Mouse (Mus musculus): ENCODE results near the gene Akap1. TPM values are rescaled to one million over a fixed set of nuclear protein-coding genes. Genes with fewer than 3 reads are reported as not detected.
A peak's percentile ranks its signal among the peaks of the same experiment; 100 is the strongest.
"Not testable (repeated sequence)": the region's sequence is repeated elsewhere in the genome, so short reads cannot be mapped to it uniquely, and the experiment has no call there.

The Akap1 gene
- total RNA-seq (2022) = 10 to 100 TPM; 40.5 to 44.8 (median 41.6) TPM

DNA sequence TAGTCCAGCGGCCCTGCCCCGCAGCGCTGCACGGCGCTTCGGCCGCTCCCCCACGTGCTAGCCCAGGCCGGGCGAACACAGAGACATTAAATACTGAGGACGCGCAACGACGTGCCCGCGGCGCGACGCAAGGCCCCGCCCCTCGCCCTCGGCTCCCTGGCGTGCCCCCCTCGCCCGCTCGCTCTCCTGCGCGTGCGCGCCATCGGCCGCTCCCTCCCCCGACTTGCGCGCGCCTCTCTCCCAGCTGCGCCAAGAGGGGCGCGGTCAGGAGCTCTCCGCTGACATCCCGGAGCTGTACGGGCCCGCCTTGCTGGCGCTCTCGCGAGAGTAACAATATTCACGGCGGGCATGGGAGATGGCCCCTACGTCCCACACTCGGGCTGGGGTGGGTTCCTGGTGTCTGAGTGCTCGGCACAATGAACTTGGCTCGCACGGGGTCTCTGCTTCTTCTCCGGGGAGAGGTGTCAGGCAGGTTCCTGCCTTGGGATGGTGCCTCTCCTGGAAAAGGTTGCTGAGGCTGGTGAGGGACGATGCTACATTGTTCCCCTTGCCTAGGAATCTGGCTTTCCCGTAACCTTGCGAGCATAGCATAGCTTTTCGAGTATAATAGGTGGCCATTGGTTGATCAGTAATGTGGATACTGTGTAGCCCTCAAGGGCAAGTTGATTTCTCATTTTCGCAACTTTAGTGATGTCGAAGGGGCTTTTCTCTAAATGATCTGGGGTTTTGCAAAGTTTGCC, at the start of gene Akap1:
Gene Akap1 (minus strand): TSS at position 129 of the 740 bp plus-strand sequence.
- peak; percentile 96 for DNase-seq (ENCODE audit: low spot score in 2 of 2)

DNA sequence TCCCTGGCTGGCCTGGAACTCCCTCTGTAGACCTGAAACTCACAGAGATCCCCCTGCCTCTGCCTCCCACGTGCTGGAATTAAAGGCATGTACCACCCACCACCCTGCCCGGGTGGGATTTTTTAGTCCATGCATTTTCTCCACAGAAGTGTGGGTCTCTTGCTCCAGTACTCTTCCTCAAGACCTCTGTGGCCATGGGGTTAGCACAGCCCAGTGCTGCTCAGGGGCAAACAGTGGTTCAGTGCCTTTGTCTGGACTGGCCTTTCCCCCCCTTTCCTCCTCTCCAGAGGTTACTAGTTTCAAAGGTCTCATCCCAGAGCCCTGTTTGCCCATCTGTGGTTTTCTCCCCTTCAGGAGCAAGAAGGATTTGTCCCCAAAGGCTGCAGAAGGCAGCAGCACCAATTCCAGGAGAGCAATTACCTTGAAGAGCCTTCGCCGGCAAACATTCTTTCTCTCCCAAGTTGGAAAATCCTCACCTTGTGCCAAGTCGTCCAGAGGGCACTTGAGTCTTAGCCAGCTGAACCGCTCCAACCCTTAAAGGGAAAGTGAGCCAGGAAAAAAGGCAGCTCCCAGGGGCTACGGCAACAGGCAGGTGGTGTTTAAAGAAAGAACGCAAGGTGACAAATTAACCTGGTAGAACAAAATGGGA, 45.1 kb upstream of the Akap1 start:
- DNase-seq (ENCODE audit: low spot score in 2 of 2) = no peak

- peak in 1 of 2 experiments; percentile 37 for DNase-seq (ENCODE audit: low spot score in 2 of 2)
Observed at GRCm38 (mm10) chr11:88908557-88909211, 44.3 kb upstream of the Akap1 start.

- no peak for DNase-seq (ENCODE audit: low spot score in 2 of 2)
Observed at GRCm38 (mm10) chr11:88907886-88908285, 43.5 kb upstream of the Akap1 start.

- no peak for DNase-seq (ENCODE audit: low spot score in 2 of 2)
Observed at GRCm38 (mm10) chr11:88905621-88906020, 41.2 kb upstream of the Akap1 start.

DNA sequence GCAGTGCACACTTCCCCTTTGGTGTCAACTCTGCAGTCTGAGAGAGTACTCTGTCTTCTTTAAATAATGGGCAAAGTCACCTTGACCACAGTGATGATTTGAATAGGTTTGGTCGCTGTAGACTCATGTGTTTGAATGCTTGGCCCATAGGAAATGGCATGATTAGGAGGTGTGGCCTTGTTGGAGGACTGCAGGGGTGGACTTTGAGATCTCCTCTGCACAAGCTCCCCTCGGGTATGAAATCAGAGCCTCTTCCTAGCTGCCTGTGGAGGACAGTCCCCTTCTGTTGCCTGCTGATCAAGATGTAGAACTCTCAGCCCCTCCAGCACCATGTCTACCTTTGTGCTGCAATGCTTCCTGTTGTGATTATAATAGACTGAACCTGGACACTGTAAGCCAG, 39.7 kb upstream of the Akap1 start:
- no peak for DNase-seq (ENCODE audit: low spot score in 2 of 2)

DNA sequence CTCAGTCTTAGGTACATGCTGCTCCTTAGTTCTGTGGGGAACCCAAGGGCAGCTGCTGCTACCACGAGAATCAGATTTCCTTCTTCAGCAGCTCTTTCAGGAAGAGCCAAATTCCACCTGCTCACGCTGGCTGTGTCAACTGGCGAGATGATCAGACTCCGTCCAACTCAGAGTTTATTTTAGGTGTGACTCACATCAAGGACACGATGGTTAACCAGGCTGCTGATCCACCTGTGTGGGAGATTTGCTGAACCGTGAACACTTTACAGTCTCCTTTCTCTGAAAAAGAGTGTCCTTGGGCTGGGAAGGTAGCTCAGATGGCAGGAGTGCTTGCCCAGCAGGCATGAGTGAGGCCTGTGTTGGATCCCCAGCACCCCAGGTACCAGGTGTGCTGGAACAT, 38.4 kb upstream of the Akap1 start:
- no peak for DNase-seq (ENCODE audit: low spot score in 2 of 2)

DNA sequence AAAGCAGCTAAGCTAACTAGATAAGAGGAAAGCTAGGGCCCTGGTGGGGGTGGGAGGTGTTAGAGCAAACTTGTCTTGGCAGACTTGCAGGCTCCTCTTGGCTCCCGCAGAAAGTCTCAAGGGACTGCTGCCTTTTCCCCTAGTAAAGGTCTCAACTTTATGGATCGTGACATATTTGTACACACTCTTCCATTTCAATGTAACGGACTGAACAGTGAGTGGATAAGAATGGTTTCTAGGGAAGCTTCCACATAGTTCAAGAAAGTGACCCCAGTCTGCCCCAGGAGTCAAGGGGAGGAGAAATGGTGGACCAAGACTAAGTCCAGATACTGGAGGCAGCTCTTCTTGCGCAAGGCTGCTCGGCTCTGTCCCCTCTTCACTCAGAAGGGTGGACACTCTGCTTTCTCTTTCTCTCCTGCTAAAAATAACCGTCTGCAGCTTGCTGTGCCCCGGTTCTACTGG, 37.0 kb upstream of the Akap1 start:
- no peak for DNase-seq (ENCODE audit: low spot score in 2 of 2)

DNA sequence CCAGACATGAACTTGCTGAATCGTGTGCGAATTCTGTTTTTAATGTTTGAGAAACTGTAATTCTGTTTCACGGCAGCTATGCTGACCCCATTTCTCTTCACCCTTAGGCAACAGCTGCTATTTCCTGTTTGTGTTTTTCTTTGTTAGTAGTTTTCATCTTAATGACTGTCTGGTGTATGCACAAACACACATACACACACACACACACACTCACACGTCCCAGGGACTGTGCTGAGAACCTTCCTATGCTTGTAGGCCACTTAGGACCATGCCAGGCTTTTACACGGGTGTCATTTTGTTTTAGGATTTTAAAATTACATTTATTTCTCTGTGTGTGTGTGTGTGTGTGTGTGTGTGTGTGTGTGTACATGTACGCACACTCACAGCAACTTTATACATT, 35.2 kb upstream of the Akap1 start:
- no peak for DNase-seq (ENCODE audit: low spot score in 2 of 2)

- no peak for DNase-seq (ENCODE audit: low spot score in 2 of 2)
Observed at GRCm38 (mm10) chr11:88898380-88898763, 34.0 kb upstream of the Akap1 start.

- no peak for DNase-seq (ENCODE audit: low spot score in 2 of 2)
Observed at GRCm38 (mm10) chr11:88897624-88898379, 33.4 kb upstream of the Akap1 start.

GRCm38 (mm10) chr11:88895800-88896232, 31.4 kb upstream of the Akap1 start:
- peak; percentile 61 to 74 for DNase-seq (ENCODE audit: low spot score in 2 of 2)

- DNase-seq (ENCODE audit: low spot score in 2 of 2) = peak; percentile 21 to 22
Observed at GRCm38 (mm10) chr11:88895235-88895634, 30.8 kb upstream of the Akap1 start.

DNA sequence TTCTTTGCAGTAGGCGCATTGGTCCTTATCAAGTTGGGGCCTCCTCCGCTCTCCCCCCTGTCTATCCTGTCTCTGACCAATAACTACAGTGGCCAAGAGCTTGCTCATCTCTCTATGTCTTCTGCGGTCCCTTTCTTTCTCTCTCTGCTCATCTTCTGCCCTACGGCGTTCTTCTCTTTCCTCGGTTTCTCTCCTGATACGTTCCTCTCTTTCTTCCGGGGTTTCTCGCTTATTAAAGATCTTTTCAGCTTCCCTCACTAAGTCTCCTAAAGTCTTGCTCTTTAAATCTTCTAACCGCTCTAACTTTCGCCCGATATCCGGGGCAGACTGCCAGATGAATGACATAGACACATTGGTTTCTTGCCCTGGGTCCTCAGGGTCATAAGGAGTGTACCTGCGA, 29.9 kb upstream of the Akap1 start:
- not testable (repeated sequence) for DNase-seq (ENCODE audit: low spot score in 2 of 2)

DNA sequence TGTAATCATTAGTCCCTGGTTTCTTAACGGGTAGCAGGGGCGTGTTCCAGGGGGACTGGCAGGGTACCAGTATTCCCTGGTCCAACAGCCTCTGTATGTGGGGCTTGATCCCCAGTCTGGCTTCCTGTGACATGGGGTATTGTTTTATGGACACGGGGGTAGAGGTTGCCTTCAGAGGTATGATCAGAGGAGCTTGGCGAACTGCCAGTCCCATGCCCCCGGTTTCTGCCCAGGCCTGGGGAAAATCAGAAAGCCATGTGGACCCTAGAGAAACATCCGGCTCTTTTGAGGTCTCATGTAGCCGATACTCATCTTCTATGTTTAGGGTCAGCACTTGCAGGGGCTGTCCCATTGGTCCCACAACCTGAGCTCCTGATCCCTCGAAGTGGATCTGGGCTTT, 29.1 kb upstream of the Akap1 start:
- peak; percentile 30 to 40 for DNase-seq (ENCODE audit: low spot score in 2 of 2)

DNA sequence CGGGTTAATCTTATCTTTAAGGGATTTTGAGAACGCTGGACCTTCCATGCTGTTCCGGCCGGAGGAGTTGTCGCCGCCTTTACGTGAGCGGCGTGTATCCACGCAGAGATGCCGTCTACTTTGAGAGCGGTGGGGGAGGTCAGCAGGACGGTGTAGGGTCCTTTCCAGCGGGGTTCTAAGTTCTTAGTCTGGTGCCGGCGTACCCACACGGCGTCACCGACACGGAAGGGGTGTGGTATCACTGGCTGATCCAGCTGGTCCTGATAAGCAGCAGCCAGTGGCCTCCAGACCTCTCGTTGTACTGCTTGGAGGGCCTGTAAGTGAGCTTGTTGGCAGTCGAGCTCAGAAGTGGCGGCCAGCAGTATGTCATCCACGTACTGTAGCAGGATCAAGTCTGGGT, 28.4 kb upstream of the Akap1 start:
- peak; percentile 29 to 49 for DNase-seq (ENCODE audit: low spot score in 2 of 2)

GRCm38 (mm10) chr11:88891921-88892561, 27.7 kb upstream of the Akap1 start:
- DNase-seq (ENCODE audit: low spot score in 2 of 2) = peak; percentile 64 to 80

- DNase-seq (ENCODE audit: low spot score in 2 of 2) = peak; percentile 39 to 58
Observed at GRCm38 (mm10) chr11:88891446-88891845, 27.1 kb upstream of the Akap1 start.

GRCm38 (mm10) chr11:88890904-88891303, 26.5 kb upstream of the Akap1 start:
- DNase-seq (ENCODE audit: low spot score in 2 of 2) = not testable (repeated sequence)

DNA sequence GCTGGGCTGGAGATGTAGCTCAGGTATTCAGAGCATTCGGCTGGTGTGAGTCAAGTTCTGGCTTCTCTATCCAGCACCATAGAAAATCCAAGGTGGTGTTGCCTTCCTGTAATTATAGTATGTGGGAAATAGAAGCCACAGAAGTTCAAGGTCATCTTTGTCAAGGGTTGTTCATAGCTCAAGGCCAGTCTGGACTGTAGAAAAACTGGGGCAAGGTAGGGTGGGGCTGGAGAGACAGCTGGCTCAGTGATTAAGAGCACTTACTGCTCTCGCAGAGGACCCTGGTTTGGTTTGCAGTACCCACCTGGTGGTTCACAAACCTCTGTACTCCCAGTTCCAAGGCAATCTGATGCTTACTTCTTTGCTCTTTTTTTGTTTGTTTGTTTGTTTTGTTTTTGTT, 24.6 kb upstream of the Akap1 start:
- DNase-seq (ENCODE audit: low spot score in 2 of 2) = no peak
